Mouse (Mus musculus): Measurements from ENCODE around the gene Trio. TPM values are rescaled to one million over a fixed set of nuclear protein-coding genes. Genes with fewer than 3 reads are reported as not detected.
A peak's percentile ranks its signal among the peaks of the same experiment; 100 is the strongest.

The Trio gene
- polyA plus RNA-seq, 3 experiments from 2014 or later = 3.1 to 9.4 (median 9.0) TPM

DNA sequence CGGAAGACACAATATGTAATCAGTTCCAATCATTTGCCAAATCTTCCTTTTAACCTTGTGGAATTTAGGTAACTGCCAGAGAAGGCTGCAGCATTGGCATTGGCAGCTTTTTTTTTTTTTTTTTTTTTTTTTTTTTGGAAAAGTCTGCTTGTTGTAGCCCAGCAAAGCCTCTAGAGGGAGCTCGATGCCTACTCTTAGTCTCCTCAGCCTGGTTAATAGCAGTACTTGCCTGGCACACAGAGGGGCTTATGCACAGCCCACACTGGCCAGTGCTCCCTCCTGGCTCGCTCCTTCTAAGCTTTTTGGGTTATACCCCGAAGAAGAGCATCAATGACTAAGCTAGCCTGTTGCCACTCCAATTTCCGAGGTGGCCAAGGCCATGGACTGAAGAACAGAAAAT lies 106.1 kb downstream of the Trio start:
- peak; percentile 38 for ATAC-seq

DNA sequence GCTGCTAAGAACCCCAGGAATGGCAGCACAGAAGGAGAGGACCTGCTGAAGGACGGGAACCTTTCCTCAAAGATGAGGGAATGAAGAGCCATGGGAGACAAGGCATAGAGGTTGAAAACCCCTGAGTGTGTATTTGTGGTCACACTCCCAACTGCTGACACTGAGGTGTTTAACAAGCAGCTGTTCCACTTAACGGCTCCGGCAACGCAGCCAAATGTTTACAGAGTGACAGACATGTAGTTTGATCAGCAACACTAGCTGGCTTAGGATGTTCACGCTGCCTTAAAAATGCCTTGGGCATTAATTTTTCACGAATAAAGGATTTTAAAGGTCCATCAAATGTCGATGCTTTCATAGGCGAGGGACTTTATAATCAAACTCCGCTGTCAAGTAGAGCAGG lies 106.8 kb downstream of the Trio start:
- no peak for ATAC-seq

- ATAC-seq = no peak
Observed at GRCm38 (mm10) chr15:27916204-27916603, 109.4 kb downstream of the Trio start.

DNA sequence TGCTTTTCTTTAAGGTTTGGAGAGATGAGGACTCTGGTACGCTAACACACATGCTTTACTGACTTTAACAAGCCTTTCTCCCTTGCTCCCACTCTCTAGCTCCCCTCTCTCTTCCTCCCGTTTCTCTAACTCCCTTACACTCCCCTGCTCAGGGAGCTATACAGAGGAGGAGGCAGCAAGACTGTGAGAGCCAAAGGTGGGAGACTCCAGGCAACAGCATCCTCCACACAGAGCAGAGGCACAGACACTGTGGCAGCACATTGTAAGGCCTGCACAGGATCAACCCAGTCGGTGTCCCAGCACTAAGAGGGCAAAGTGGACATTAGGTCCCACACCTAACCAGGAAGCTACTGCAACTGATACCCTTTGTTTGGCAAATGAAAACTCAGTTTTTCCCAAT lies 112.6 kb downstream of the Trio start:
- ATAC-seq = no peak

DNA sequence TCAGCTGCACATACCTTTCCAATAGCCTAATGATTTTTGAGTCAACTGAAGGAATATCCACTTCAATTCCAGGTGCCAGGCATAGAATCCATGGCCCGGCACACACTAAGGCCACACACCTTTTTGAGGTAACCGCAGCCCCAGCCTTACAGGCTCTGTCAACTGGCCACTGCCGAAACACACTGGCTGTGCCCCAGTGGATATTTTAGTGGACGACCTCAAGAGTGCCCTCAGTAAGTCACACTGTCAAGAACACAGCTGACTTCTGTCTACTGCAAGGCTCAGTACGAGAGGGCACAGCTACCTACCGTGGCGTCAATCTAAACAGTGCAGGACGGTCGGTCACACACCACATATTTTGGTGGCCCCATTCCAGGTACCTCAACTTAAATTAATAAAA lies 114.5 kb downstream of the Trio start:
- ATAC-seq = no peak

DNA sequence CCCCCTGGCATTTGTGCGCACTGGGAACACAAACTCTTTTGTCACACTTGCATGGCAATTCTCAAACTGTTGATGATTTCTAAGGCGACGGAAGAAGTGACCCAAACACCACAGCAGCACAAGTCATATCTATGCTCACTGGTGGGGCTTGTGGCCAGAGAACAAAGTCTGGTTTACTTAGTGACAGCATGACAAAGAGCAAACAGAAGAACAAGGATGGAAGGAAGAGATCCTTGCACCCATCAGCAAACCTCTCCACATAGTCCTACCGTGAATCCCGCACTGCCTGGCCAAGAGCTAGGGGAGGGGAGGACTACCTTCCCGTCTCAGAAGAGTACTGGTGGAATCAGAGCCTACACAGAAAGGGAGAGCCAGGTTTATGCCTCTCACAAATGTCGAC lies 115.5 kb downstream of the Trio start:
- ATAC-seq = no peak

GRCm38 (mm10) chr15:27907649-27908048 lies 118.0 kb downstream of the Trio start:
- ATAC-seq = no peak

DNA sequence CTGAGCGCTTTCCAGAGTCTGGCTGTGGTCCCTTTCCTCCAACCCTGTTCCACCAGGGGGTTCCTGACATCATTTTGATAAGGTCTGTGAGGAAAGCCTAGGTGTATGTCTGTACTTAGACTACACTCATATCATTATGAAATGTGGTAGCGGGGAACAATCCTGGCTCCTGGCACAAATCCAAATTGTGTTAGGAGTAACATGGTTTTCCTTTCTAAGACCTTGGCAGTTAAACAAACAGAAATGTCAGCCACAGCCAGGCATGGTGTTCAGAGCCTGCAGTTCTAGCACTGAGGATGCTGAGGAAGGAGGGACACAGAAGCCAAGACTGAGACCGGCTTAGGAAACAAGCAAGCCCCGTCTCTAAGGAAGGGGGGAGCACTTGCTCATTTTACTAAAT lies 119.2 kb downstream of the Trio start:
- no peak for ATAC-seq

GRCm38 (mm10) chr15:27905341-27905740 lies 120.3 kb downstream of the Trio start:
- no peak for ATAC-seq

DNA sequence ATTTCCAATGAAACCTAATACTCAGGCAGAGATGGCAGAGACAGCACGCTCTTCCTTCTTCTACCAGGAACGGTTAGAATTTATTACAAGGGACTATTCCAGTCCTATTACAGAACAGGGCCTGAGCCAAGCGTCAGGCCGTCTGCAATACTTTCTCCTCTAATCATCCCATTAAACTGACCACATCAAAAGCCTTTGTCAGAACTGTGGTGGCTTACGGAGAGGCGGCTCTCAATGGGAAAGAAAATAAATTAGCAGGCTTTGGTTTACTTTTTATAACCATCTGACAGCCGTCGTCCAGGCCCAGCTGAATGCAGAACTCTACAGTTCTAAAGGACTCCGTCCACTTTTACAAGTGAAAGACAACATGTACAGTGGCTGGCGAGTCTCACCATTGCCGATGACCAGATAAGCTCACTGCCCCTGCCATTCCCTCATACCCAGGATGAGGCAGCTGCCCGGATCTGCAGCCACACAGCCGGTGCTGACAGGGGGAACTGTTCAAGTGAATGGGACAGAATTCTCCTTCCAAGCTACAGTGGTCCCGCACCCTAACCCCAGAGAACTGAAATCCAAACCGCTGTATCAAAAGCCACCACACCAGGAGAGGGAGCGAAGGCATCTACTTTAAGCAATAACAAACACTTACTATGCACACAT lies 121.2 kb downstream of the Trio start:
- ATAC-seq = no peak

DNA sequence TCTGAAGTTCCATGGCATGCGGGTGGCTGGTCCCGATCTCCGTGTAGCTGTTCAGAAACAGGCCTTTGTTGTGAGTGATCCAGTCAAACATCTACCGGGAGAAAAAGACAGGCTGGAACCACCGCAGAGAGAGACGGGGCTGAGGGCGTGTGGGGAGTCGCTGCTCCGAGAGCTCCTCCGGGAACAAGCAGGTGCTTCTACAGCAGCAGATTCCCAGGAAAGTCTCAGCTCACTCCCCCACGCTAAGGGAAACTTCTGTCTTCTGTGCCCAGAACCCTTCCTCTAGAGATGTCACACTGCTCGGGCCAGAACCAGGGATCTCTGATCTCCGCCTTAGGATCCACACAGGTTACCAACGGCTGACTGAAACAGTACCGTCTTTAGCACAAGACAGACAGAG lies 124.4 kb downstream of the Trio start:
- no peak for ATAC-seq

GRCm38 (mm10) chr15:27898795-27899406 lies 126.7 kb downstream of the Trio start:
- no peak for ATAC-seq

DNA sequence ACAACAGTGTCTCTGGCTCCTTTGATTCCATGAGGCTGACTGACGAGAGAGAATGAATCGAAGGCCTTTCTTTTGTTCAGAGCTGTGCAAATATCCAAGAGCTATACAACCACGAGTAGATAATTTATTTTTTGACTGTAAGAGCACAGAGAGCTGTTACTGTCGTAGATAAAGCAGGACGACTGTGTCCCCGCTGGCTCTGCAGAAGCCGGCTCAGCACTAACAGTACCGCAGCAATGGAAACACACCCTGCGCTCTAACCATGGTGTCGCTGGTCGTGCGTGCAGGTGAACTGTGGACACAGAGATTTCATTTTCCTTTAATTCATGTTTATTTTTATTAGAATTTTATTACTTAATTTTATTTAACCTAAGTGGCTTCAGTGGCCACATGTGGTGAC lies 131.5 kb downstream of the Trio start:
- no peak for ATAC-seq

- no peak for ATAC-seq
Observed at GRCm38 (mm10) chr15:27892029-27892428, 133.6 kb downstream of the Trio start.

DNA sequence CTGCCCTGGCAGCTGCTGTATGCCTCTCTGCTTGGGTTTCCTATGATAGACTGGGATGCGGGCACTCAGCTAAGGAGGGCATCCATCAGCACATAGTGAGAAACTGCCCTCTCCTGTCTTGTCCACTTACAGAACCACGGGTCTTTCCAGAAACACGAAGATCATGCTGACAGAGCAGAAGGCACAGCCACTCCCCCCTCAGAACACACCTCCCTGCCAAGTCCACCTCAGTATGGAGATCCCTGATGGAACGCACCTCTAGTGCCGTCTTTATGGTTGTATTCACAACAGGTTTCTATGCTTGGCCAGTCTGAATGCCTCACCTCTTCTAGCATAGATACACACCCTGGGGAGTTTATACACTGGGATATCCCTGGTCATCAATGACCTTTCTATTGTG lies 135.0 kb downstream of the Trio start:
- ATAC-seq = no peak

DNA sequence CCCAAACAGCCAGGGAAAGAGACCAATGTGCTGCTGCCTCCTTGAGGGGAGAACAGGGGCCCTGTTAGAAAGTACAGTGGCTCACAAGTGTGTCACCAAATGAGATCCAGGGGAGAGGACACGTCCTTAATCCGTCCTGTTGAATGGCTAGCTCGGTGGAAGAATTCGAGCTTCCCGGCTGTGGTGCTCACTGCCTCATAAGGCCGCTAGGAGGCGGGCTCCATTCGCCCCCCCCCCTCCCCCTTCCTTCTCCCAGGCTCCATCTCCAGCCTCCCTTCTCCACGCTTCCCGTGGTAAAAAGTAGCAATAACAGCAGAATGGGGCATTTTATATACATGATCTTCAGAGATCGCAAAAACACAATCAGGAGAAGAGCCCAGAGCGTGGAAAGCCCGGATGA lies 137.5 kb downstream of the Trio start:
- no peak for ATAC-seq

GRCm38 (mm10) chr15:27886992-27887391 lies 138.7 kb downstream of the Trio start:
- ATAC-seq = peak; percentile 23

- peak; percentile 81 for ATAC-seq
Observed at GRCm38 (mm10) chr15:27884347-27885250, 141.0 kb downstream of the Trio start.

- ATAC-seq = no peak
Observed at GRCm38 (mm10) chr15:27883881-27884280, 141.8 kb downstream of the Trio start.

DNA sequence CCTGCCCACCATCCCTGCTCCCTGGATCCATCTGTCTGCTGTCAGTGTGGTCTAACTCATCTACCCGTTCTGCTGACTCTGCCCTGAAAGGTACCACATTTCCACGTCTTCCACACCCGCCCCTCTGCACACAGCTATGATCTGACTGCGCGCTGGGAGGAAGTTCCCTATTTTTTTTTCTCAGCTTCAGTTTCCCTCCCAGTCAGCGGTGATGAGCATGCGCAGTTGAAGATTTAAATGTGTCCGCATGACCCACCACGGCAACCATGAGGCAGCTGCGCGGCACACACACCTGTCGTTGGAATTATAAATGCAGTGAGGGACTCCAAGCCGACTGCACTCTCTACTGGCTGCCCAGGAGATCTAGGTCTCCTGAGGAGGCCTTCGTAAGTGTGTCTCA lies 142.8 kb downstream of the Trio start:
- ATAC-seq = no peak

- ATAC-seq = no peak
Observed at GRCm38 (mm10) chr15:27877831-27878230, 147.8 kb downstream of the Trio start.

DNA sequence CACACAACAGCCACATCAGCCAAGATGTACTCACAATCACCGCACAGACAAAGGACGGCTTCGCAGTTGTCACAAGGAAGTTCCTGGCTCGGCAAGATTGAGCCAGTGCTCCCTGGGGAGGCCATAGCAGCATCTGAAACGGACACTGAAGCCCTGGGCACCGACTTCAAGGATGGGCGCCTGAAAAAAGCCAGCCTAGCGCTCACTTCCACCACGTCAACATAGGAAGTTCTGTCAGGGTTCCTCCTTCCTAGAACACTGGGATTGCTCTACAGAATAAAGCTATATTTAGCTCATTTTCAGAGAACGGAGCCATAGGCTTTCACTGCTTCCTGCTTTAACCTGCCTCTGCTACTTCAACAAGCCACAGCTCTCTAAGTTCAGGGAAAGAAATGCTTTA lies 149.3 kb downstream of the Trio start:
- ATAC-seq = no peak

DNA sequence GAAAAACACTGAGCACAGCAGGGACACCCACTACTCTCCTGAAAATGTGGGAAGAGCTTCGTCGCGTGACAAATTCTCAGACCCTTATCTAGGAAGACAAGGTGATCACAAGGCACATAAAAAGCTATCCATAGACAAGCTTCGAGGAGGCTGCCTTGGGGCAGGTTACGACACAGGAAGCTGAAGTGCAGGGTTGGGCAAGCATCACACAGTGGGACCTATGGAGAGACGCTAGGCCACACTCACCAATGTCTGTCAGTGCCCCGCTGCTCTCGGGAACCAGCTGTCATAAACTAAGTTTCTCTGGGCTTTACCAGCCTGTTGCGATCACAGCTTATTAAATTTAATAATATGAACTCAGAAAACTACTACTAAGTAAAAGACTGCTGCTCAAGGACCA lies 149.9 kb downstream of the Trio start:
- no peak for ATAC-seq
